Mouse (Mus musculus) B cell, adult (primary cell): ENCODE results near the gene Fis1. TPM values are rescaled to one million over a fixed set of nuclear protein-coding genes. Genes with fewer than 3 reads are reported as not detected.

Experiments used
- total RNA-seq: library from RNA; stranded (reverse); gene quantifications from 4 replicates; pipeline ENCODE4 v1.2.4, GENCODE M21; 2023; ENCODE audit not compliant: inconsistent age

Fis1 gene
- 162 to 190 TPM (median 176 TPM) in 4 replicates for total RNA-seq

DNA sequence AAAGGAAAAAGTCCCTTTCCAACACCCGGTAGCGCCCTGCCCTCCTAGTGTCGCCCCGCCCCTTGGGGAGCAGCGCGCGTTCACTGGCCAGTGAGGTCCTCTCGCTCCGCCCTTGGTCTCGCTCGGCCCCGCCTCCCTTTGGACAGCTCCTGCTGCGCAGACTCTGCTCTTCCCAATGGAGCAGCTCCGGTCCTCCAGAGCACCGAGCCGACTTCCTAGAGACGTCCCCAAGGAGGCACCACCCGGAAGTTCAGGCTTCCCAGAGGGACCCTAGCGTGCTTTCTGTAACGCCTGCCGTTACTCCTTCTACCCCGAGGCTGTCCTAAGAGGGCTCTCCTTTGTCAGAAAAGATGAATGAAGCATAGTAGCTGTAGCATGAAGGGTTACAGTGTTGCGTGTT, at the start of gene Fis1:
TSS of gene Fis1 (plus strand) at position 261 of the 400 bp plus-strand sequence.

DNA sequence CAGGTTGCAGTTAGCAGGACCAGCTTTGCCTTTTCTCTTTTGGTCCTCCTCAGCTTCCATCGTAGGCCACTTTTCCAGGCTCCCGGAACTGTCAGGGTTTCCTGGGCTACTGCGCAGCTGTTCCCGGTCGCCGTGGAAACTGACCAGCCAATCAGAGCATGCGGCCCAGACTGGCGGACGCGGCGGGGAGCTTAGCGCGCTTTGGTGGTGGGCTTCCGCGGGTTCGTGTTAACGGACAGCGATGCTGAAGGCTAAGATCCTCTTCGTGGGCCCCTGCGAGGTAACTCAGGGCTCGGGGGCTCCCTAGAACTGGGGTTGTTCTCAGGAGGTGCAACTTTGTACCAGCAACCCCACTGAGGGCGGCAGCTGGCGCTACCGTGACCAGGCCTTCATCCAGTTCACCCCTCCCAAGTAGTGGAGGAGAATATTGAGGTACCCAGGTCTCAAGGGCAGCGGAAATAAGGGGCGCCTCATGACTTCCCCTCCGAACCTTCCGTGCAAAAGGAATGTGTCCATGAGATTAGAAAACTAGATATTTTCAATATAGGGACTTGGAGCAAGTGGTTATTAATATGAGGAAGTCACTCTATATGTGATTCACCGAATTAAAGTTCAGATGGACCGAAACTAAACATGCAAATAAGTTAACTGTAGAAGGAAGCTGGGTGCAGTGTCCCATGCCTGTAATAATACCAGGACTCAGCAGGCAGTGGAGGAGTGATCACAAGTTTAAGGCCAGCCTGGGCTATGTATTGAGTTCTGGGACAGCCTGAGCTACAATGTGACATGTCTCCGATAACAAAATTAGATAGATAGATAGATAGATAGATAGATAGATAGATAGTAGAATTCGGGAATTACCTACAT, 44.9 kb upstream of the Fis1 start, which contains the start of gene Ift22:
TSS of gene Ift22 (plus strand) at position 160 of the 867 bp plus-strand sequence.

DNA sequence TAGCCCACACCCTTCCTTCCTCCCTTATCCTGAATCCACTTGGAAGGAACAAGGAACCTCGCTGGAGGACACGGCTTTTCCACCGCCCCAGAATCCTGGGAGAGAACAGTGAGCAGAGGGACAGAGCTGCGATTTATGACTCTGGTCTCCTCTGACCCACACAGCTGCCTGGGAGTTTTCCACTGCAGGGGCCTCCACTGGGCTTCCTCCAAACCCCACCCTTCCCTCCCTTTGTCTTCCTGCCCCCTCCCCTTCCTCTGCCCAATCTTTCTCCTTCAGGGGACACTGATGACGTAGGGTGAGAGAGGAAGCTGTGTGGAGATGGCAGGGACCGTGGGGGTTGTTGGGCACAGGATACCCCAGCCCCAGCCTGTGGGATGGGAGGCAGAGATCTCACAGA, 13.3 kb downstream of the Fis1 start, which contains the start of gene Cldn15:
TSS of gene Cldn15 (plus strand) at position 286 of the 400 bp plus-strand sequence.

DNA sequence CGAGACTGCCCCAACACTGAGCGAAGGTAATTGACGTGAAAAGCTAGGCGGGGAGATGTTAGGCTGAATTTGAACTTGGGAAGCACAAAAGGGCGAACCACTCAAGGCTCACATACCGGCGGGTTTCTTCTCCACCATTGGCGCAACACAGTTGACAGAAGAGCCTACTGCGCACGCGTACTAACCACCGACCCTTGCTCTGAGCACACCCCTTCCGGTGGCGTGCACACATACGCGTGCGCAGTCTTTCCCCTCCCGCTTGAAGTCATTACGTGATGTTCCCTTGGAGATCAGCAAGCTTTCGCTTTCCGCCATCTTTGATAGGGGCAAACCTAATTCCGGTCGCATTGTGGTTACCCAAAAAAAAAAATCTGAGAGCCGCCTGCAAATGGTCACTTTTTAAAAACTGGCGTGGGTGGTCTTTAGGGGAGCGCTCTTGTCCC, 33.6 kb downstream of the Fis1 start, which contains the start of gene Plod3:
TSS of gene Plod3 (plus strand) at position 325 of the 443 bp plus-strand sequence.

DNA sequence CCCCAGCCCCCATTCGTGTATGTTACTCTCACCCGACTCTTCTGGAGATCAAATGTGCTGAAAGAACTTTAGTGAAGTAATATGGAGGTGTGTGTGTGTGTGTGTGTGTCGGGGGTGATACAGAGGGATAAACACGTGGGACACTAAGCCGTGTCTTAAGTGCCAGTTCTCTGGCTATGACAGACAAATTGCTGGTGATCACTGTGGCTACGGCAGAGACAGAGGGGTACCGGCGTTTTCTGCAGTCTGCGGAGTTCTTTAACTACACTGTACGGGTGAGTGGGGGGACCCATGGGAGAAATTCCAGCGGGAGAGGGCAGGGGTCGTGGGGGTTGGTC, 34.8 kb downstream of the Fis1 start, which contains the start of gene Znhit1:
TSS of gene Znhit1 (minus strand) at position 88 of the 338 bp plus-strand sequence.

Other genes starting within 250 kb of the Fis1 start
- gene Col26a1, start 70.1 kb upstream of the Fis1 start, total RNA-seq = not detected in 4 replicates
- gene Ift22, start 45.1 kb upstream of the Fis1 start, total RNA-seq = 15.6 to 28.1 TPM (median 22.4 TPM) in 4 replicates
- 0.35 to 1.4 TPM in 2 of 4 replicates, not detected in the others for gene Cldn15, start 13.3 kb downstream of the Fis1 start, total RNA-seq
- gene Plod3, start 33.7 kb downstream of the Fis1 start, total RNA-seq = 19.4 to 29.8 TPM (median 27.6 TPM) in 4 replicates
- gene Znhit1, start 34.7 kb downstream of the Fis1 start, total RNA-seq = 21.9 to 29.1 TPM (median 27.2 TPM) in 4 replicates
- 0.94 to 1.9 TPM (median 1.4 TPM) in 4 replicates for gene Vgf, start 73.1 kb downstream of the Fis1 start, total RNA-seq
- 21.2 to 26.8 TPM (median 22.0 TPM) in 4 replicates for gene Ap1s1, start 92.9 kb downstream of the Fis1 start, total RNA-seq
- not detected in 4 replicates for gene Serpine1, start 119.0 kb downstream of the Fis1 start, total RNA-seq
- 58.3 to 72.3 TPM (median 64.2 TPM) in 4 replicates for gene Trim56, start 162.9 kb downstream of the Fis1 start, total RNA-seq
- not detected in 4 replicates for gene Muc3, start 196.0 kb downstream of the Fis1 start, total RNA-seq